Comparison of ENCODE assay signal across 8 mouse cellular contexts in genomic region chr10:94072261-94072915, GRCm38 (mm10). TPM values are rescaled to one million over a fixed set of nuclear protein-coding genes. Genes with fewer than 3 reads are reported as not detected.
DNase-seq lines count a peak whose midpoint lies in the region; ATAC-seq and TF ChIP-seq lines count a peak whose summit lies in the region.

No protein-coding gene starts in this region.

- WGBS in embryonic facial prominence, embryonic 13.5 days: 36% methylated on average over 10 of the region's 10 CpGs
- 44% methylated on average over 10 of the region's 10 CpGs for WGBS in small intestine, adult 2 months

- intact Hi-C loops in left cerebral cortex, postnatal 25 days (cut with DNase I): no loop called here

- H3K27me3 ChIP-seq in embryonic facial prominence, embryonic 13.5 days: no peaks in the 10 kb centered on the region
- no peaks in the 10 kb centered on the region for H3K27me3 ChIP-seq in small intestine, adult 2 months (ENCODE audit: control insufficient read depth, insufficient read depth, low read length)

- TF ChIP-seq POLR2A in small intestine, adult 2 months (IDR thresholded peaks at IDR 0.05; ENCODE audit: low read depth, low read length): no peak

- H3K4me1 ChIP-seq in embryonic facial prominence, embryonic 13.5 days: peaks cover 14% of the 10 kb centered on the region
- H3K4me1 ChIP-seq in small intestine, adult 2 months (ENCODE audit: control insufficient read depth, insufficient read depth, insufficient read length, low read length): peaks cover 17% of the 10 kb centered on the region; the same call in 1 of the 2 replicates

- DNase-seq in 3T3-L1 (ENCODE audit: low read depth, low spot score) (peak; percentile 1), 416B (ENCODE audit: low read depth) (peak; percentile 53), liver (peak; percentile 71)
- no peak for DNase-seq in right cerebral cortex, postnatal 36 days (ENCODE audit: low spot score in 2 of 2)
- DNase-seq in left cerebral cortex, postnatal 25 days (ENCODE audit: low spot score in 2 of 2): no peak

- H3K36me3 ChIP-seq in embryonic facial prominence, embryonic 13.5 days: peaks cover 5% of the 10 kb centered on the region; the same call in 1 of the 2 replicates
- H3K36me3 ChIP-seq in small intestine, adult 2 months (ENCODE audit: control insufficient read depth, insufficient read depth, low read length): peaks cover 9% of the 10 kb centered on the region

- H3K4me2 ChIP-seq in embryonic facial prominence, embryonic 13.5 days: no peak overlapping the region

- no peak overlapping the region for H3K9ac ChIP-seq in embryonic facial prominence, embryonic 13.5 days

- H3K9me3 ChIP-seq in embryonic facial prominence, embryonic 13.5 days: no peaks in the 10 kb centered on the region

- peak; percentile 52; the same call in 1 of the 2 replicates for ATAC-seq in embryonic facial prominence, embryonic 13.5 days (ENCODE audit: insufficient number of reproducible peaks, insufficient read depth, low FRiP score, low TSS enrichment, low read depth)
- ATAC-seq in hematopoietic stem cell, adult 5-6 weeks (replicated peaks in 1 of 2; ENCODE audit: insufficient read depth in 1 of 2, low FRiP score in 2 of 2, low TSS enrichment in 1 of 2, low read depth in 1 of 2, poor library complexity in 2 of 2, severe bottlenecking in 2 of 2): peak; percentile 60 to 63; a peak in 2 of 4 replicates

- H3K4me3 ChIP-seq in embryonic facial prominence, embryonic 13.5 days: no peak overlapping the region
- no peak overlapping the region for H3K4me3 ChIP-seq in small intestine, adult 2 months (ENCODE audit: low read depth, low read length)

- TF ChIP-seq CTCF in small intestine, adult 2 months (IDR thresholded peaks at IDR 0.05; ENCODE audit: extremely low read depth, insufficient read length, insufficient replicate concordance, low read depth, low read length): no peak

- H3K27ac ChIP-seq in embryonic facial prominence, embryonic 13.5 days: no peak overlapping the region; the same call in 1 of the 2 replicates
- H3K27ac ChIP-seq in small intestine, adult 2 months (ENCODE audit: insufficient read depth, low read depth, low read length): peak overlapping the region; percentile 13; the same call in 1 of the 2 replicates

RNA-seq across cellular contexts. Expression of gene Fgd6, which starts 36.6 kb away (rescaled TPM):
- polyA plus RNA-seq in embryonic facial prominence, embryonic 13.5 days (2015; fragmentation: Nextera tagmentation; extraction: Ambion mirVana): 3.2 and 3.3 TPM in 2 replicates
- 0.65 and 0.75 TPM in 2 replicates for total RNA-seq in hematopoietic stem cell, adult 5-6 weeks (2017)
- 2.2 and 3.7 TPM in 2 replicates for polyA plus RNA-seq in small intestine, adult 2 months (2012; rRNA removed)
- total RNA-seq in left cerebral cortex, postnatal 25 days (2021): 10 to 100 TPM in 1 of 2 experiments, 1 to 10 TPM in 1; 8.8 to 10.6 TPM

RNA-seq across cellular contexts. Expression of gene Vezt, which starts 36.8 kb away (rescaled TPM):
- polyA plus RNA-seq in embryonic facial prominence, embryonic 13.5 days (2015; fragmentation: Nextera tagmentation; extraction: Ambion mirVana): 28.6 and 29.8 TPM in 2 replicates
- 7.4 and 17.1 TPM in 2 replicates for total RNA-seq in hematopoietic stem cell, adult 5-6 weeks (2017)
- polyA plus RNA-seq in small intestine, adult 2 months (2012; rRNA removed): 3.2 and 5.5 TPM in 2 replicates
- 10 to 100 TPM; 74.9 to 82.3 TPM for total RNA-seq in left cerebral cortex, postnatal 25 days (2021)

Comparison
In these comparisons a context has a peak if more than half of its experiments do, and no peak if none do; other contexts are left out.
1. DNase-seq: peak in 3T3-L1 (single experiment), 416B (single experiment) and liver (single experiment); none in right cerebral cortex, postnatal 36 days (0 of 2) and left cerebral cortex, postnatal 25 days (0 of 2).